Mouse (Mus musculus) CH12.LX (cell line): ENCODE measurements at regions not wholly inside any gene's neighbourhood (a gene's known extent, or its start where the extent isn't known, plus 50 kb on each side); places are given as distances from the start of the nearest gene placed in this dataset.

Source experiments
- CTCF ChIP-seq, 2 experiments: IDR thresholded peaks in 1 of 2; conservative IDR thresholded peaks in 1 of 2; 2 replicates each; pipeline ENCODE4 v1.5.1; 2011 to 2012; ENCODE audit warnings: low read depth in 2 of 2, low read length in 2 of 2, improper control_type of control experiment in 1 of 2, inconsistent platforms in 1 of 2, mild to moderate bottlenecking in 1 of 2, moderate library complexity in 1 of 2
- EP300 ChIP-seq: IDR thresholded peaks from 2 replicates; pipeline ENCODE4 v1.6.1; 2011; ENCODE audit warnings: low read length, improper control_type of control experiment
- MAX ChIP-seq: IDR thresholded peaks from 2 replicates; pipeline ENCODE4 v1.6.1; 2011; ENCODE audit warnings: low read length, improper control_type of control experiment
- NRF1 ChIP-seq: IDR thresholded peaks from 2 replicates; pipeline ENCODE4 v1.6.1; 2014; ENCODE audit warnings: low read depth, mild to moderate bottlenecking, inconsistent platforms, low read length, improper control_type of control experiment, moderate library complexity
- POLR2A ChIP-seq: IDR thresholded peaks from 2 replicates; pipeline ENCODE4 v1.6.1; 2011; ENCODE audit warnings: low read depth, mild to moderate bottlenecking, improper control_type of control experiment, low read length
- RCOR1 ChIP-seq: conservative IDR thresholded peaks from 2 replicates; pipeline ENCODE4 v1.6.1; 2012; ENCODE audit warnings: low read depth, mild to moderate bottlenecking, inconsistent platforms, low read length, improper control_type of control experiment
- ZC3H11A ChIP-seq: IDR thresholded peaks from 2 replicates; pipeline ENCODE4 v1.6.1; 2012; ENCODE audit warnings: low read depth, mild to moderate bottlenecking, inconsistent platforms, low read length, improper control_type of control experiment

DNA sequence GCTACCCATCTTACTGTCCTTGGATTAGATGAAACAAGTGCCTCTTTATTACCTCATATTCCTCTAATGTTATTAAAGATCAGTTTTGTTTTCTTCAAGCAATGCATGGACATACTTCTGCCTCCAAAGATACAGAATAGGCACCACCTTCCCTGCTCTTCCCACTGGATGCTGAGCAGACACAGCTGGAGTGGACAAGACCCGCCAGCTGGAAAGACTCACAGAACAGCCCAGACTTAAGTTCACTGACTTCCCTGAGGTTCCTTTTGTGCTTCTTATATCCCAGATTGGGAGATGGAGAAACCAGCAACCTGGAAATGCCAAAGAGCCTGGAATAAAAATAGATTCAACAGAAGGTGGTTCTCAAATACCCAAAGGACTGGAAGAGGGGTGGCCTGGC, 245.0 kb downstream of the Sorl1 start:
- no peak for TF ChIP-seq NRF1
- TF ChIP-seq POLR2A, result no peak
- no peak for TF ChIP-seq MAX
- TF ChIP-seq EP300, result no peak
- no peak for TF ChIP-seq CTCF (conservative IDR thresholded peaks at IDR 0.05 in 1 of 2, IDR thresholded peaks at IDR 0.05 in 1 of 2; ENCODE audit: low read depth in 2 of 2, low read length in 2 of 2)
- TF ChIP-seq RCOR1, result no peak
- no peak for TF ChIP-seq ZC3H11A
